Mouse (Mus musculus) bone marrow, adult 2 months (tissue): ENCODE measurements at regions not wholly inside any gene's neighbourhood (a gene's known extent, or its start where the extent isn't known, plus 50 kb on each side); places are given as distances from the start of the nearest gene placed in this dataset.

Source experiments
- CTCF ChIP-seq: fragments of 200-500 bp; IDR thresholded peaks from 2 replicates; pipeline ENCODE4 v1.5.1; 2011; ENCODE audit warnings: low read length, control low read depth; ENCODE audit not compliant: control insufficient read depth, insufficient read depth
- POLR2A ChIP-seq: fragments of 200-500 bp; IDR thresholded peaks from 2 replicates; pipeline ENCODE4 v1.6.1; 2011; ENCODE audit warnings: low read depth, mild to moderate bottlenecking, control low read depth, low read length, borderline replicate concordance; ENCODE audit not compliant: control insufficient read depth

GRCm38 (mm10) chr1:23536621-23537020, 139.0 kb upstream of the Ogfrl1 start:
- TF ChIP-seq POLR2A (no peak), CTCF (no peak)
